Mouse (Mus musculus) small intestine, adult 2 months (tissue): ENCODE results near the gene Nxf1. TPM values are rescaled to one million over a fixed set of nuclear protein-coding genes. Genes with fewer than 3 reads are reported as not detected.
A peak's percentile ranks its signal among the peaks of the same experiment; 100 is the strongest.

Source experiments
- H3K27ac ChIP-seq: fragments of 200-500 bp; 2 replicates; pipeline ENCODE4 v1.5.1; 2012; ENCODE audit warnings: low read depth, low read length, control low read depth, inconsistent platforms; ENCODE audit not compliant: insufficient read depth
- H3K27me3 ChIP-seq: fragments of 200-500 bp; 2 replicates; pipeline ENCODE4 v1.6.1; 2012; ENCODE audit warnings: mild to moderate bottlenecking, moderate library complexity, low read length, inconsistent platforms; ENCODE audit not compliant: control insufficient read depth, insufficient read depth
- H3K36me3 ChIP-seq: fragments of 200-500 bp; 2 replicates; pipeline ENCODE4 v1.6.1; 2012; ENCODE audit warnings: mild to moderate bottlenecking, low read length, control low read depth, inconsistent platforms; ENCODE audit not compliant: control insufficient read depth, insufficient read depth
- H3K4me1 ChIP-seq: fragments of 200-500 bp; 2 replicates; pipeline ENCODE4 v1.6.1; 2012; ENCODE audit warnings: low read length, inconsistent platforms, mixed read lengths; ENCODE audit not compliant: control insufficient read depth, insufficient read depth, insufficient read length
- H3K4me3 ChIP-seq: fragments of 200-500 bp; 2 replicates; pipeline ENCODE4 v1.5.1; 2012; ENCODE audit warnings: low read depth, mild to moderate bottlenecking, control low read depth, inconsistent platforms, low read length, moderate library complexity
- CTCF ChIP-seq: fragments of 200-500 bp; IDR thresholded peaks from 2 replicates; pipeline ENCODE4 v1.5.1; 2012; ENCODE audit warnings: low read depth, mild to moderate bottlenecking, control low read depth, inconsistent platforms, low read length, moderate library complexity, mixed read lengths; ENCODE audit not compliant: insufficient replicate concordance, insufficient read length; ENCODE audit errors: extremely low read depth
- POLR2A ChIP-seq: fragments of 200-500 bp; IDR thresholded peaks from 2 replicates; pipeline ENCODE4 v1.6.1; 2012; ENCODE audit warnings: low read depth, mild to moderate bottlenecking, control low read depth, inconsistent platforms, low read length, moderate library complexity
- WGBS: fragments of 180-500 bp; shearing (Covaris S2); methylation state at CpG from one replicate; pipeline ENCODE4 v1.1.7; 2018; 5-methylcytosine and 5-hydroxymethylcytosine counted together
- polyA plus RNA-seq: library from polyadenylated mRNA; depleted of rRNA; stranded (reverse); fragments of >200 nt; gene quantifications from 2 replicates; pipeline ENCODE4 v1.2.3, GENCODE M21; 2012

Gene Nxf1
- polyA plus RNA-seq, 1 experiment: 25.4 TPM

DNA sequence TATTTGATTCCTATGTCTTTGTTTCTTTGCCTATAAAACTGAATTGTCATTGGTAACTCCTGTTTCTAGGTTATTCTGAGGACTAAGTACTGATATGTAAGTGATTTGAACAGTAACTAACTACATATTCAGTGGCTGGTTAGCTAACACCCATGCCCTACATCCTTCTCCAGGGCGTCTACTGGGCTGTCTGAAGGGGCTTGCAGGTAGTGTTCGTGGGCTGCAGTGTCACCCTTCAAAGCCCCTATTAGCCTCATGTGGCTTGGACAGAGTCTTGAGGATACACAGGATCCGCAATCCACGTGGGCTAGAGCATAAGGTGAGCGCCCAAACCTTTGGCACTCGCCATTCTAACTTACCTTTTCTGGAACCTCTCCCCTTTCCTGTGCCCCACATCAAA is 17.2 kb upstream of the Nxf1 start:
- Histone ChIP-seq H3K4me1 (peaks cover 5% of the 10 kb centered on the region), H3K36me3 (peaks cover 21% of the 10 kb centered on the region), H3K4me3 (no peak overlapping the region), H3K27me3 (no peaks in the 10 kb centered on the region), H3K27ac (no peak overlapping the region)
- TF ChIP-seq POLR2A: no peak
- TF ChIP-seq CTCF: no peak
- WGBS: 93% methylated on average over 6 of the region's 6 CpGs

DNA sequence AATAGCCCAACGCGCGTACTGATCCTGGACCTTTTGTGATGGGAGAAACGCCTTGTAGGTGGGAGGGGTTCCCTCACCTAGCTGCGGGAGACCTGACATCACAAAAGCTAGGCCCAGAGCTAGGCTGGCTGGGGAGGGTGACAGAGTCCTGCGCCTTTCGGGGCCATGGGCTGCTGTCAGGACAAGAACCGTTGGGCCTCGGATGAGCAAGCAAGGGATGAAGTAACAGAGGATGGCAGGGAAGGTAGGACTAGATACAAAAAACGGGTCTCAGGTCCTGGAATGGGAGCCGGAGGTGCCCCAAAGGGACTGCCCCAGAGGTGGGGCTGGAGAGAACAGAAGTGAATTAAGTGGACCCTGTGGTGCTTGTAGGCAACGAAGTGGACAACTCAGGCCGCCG is 16.3 kb upstream of the Nxf1 start, which contains the start of gene 1700092M07Rik:
Gene 1700092M07Rik (plus strand): TSS at position 116 of the 400 bp plus-strand sequence.
- peak within 1 kb of the TSS; percentile 96 for H3K27ac ChIP-seq
- peak within 1 kb of the TSS; percentile 69 for H3K4me3 ChIP-seq
- H3K4me1 ChIP-seq: peaks cover 5% of the 10 kb centered on the region
- H3K27me3 ChIP-seq: no peaks in the 10 kb centered on the region
- TF ChIP-seq CTCF: no peak
- no peak for TF ChIP-seq POLR2A
- WGBS: 60% methylated on average over 14 of the region's 14 CpGs
- peaks cover 28% of the 10 kb centered on the region for H3K36me3 ChIP-seq

DNA sequence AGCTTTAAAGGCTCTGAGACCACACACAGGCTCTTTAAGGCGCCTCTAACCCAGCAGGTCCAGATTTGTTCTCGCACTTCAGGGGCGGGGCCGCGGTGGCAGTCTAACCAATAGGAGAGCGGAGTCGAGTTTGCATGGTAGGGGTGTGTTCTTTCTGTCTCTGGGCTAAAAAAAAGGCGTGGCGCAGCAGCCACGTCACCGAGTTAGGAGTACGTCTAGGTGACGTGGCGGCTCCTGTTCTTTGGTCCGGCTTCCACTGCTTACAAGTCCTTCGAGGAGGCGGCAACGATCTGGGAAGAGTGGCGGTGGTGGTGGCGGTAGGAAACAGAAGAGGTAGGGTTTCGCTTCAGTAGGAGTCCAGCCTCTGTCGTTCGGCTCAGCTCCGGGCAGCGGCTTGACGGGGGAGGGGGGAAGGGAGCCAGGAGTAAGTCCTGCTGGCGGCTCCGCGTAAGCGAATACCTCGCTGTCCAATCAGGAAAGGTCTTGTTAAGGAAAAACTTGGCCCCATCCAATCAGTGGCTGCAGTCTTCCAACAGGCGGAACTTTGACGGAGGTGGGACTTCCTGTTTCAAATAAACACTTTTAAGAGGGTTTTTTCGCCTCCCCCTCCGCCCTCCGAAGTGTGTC is 15.5 kb upstream of the Nxf1 start, which contains the start of gene Stx5a:
Gene Stx5a (plus strand): TSS at position 171 of the 627 bp plus-strand sequence.
- peak within 1 kb of the TSS; percentile 96 for H3K27ac ChIP-seq
- no peaks in the 10 kb centered on the region for H3K27me3 ChIP-seq
- peaks cover 5% of the 10 kb centered on the region for H3K4me1 ChIP-seq
- peaks cover 32% of the 10 kb centered on the region for H3K36me3 ChIP-seq
- 1% methylated on average over 36 of the region's 36 CpGs for WGBS
- peak within 1 kb of the TSS; percentile 69 for H3K4me3 ChIP-seq
- TF ChIP-seq POLR2A (no peak; the same call in 1 of the 2 replicates), CTCF (no peak)

DNA sequence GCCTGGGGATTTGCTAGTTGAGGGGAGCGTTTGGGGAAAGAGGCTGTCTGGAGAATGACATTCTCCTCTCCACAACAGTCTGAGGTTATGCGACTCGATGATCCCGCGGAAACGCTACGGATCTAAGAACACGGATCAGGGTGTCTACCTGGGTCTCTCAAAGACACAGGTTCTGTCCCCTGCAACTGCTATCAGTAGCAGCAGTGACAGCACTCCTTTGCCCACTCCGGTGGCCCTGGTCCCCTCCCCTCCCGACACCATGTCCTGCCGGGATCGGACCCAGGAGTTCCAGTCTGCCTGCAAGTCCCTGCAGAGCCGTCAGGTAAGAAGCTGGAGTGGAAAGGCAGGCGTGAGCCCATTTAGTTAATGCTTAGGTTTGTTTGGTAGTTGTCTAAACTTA is 14.7 kb upstream of the Nxf1 start:
- 5% methylated on average over 14 of the region's 14 CpGs for WGBS
- H3K4me1 ChIP-seq: peaks cover 5% of the 10 kb centered on the region
- H3K4me3 ChIP-seq: peak overlapping the region; percentile 69
- H3K36me3 ChIP-seq: peaks cover 37% of the 10 kb centered on the region
- H3K27ac ChIP-seq: peak overlapping the region; percentile 67
- TF ChIP-seq POLR2A: no peak
- TF ChIP-seq CTCF: no peak
- no peaks in the 10 kb centered on the region for H3K27me3 ChIP-seq

DNA sequence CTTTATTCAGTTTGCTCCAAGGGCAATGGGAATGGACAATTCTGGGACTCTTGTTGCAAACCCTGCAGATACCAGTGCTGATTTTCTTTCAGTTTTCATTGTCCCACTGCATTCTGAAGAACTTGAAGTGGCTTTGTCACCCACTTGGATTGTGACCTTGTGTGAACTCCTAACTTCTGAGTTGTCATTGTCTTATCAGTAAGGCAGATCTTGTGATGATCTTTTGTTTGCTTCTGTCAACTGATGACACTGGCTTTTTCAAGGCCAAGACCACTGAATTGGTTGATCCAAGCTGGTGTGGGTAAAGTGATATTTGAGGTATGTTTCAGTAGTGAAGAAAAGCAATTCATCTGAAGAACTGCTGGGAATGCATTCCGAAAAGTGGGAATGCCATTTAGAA is 11.5 kb upstream of the Nxf1 start:
- peaks cover 5% of the 10 kb centered on the region for H3K4me1 ChIP-seq
- no peaks in the 10 kb centered on the region for H3K27me3 ChIP-seq
- no peak overlapping the region for H3K27ac ChIP-seq
- TF ChIP-seq CTCF (no peak), POLR2A (no peak)
- peaks cover 56% of the 10 kb centered on the region for H3K36me3 ChIP-seq
- WGBS: 92% methylated on average over 1 of the region's 1 CpGs
- no peak overlapping the region for H3K4me3 ChIP-seq

DNA sequence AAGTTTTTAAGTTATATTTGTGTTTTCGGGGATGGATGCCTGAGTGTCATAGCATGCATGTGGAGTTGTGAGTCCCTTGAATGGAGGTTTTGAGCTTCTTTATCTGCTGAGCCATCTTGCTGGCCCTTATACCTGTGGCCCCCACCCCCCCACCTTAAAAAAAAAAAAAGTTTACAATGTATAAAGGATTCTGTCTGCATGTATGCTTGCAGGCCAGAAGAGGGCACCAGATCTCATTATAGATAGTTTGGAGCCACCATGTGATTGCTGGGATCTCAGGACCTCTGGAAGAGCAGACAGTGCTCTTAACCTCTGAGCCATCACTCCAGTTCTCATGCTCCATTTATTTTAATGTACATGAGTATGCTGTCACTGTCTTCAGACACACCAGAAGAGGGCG is 9.5 kb upstream of the Nxf1 start:
- 73% methylated on average over 2 of the region's 2 CpGs for WGBS
- H3K27ac ChIP-seq: no peak overlapping the region
- H3K36me3 ChIP-seq: peaks cover 70% of the 10 kb centered on the region
- TF ChIP-seq POLR2A: no peak
- peak; percentile 16; the same call in 1 of the 2 replicates for TF ChIP-seq CTCF
- peaks cover 3% of the 10 kb centered on the region for H3K4me1 ChIP-seq
- H3K4me3 ChIP-seq: no peak overlapping the region
- H3K27me3 ChIP-seq: no peaks in the 10 kb centered on the region

DNA sequence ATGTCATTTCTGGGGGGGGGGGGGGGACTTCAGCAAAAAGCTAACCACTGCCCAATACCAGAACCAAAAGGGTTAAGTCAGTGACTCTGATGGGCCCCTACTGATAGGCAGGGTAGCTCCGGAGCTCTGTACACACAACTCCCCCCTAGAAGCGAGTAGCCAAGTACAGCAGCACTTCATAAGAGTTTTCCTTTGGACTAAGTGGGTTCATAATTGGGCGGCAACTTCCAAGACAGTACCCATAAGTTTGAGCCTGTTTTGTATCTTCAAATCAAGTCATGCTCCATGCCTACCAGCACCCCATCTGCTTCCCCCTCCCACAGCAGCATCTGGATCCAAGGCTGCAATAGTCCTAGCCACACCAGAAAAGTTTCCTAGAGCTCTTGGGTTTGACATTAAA is 1.2 kb upstream of the Nxf1 start:
- WGBS: 63% methylated on average over 3 of the region's 3 CpGs
- peaks cover 28% of the 10 kb centered on the region for H3K36me3 ChIP-seq

More for the DNA sequence above, 1.2 kb upstream of the Nxf1 start:
- Histone ChIP-seq H3K4me3 (no peak overlapping the region), H3K4me1 (no peaks in the 10 kb centered on the region), H3K27ac (no peak overlapping the region), H3K27me3 (no peaks in the 10 kb centered on the region)
- TF ChIP-seq POLR2A: no peak
- TF ChIP-seq CTCF: no peak
